12 mouse cellular contexts compared by ENCODE assay signal in genomic region chr12:45067686-45068085, GRCm38 (mm10). TPM values are rescaled to one million over a fixed set of nuclear protein-coding genes. Genes with fewer than 3 reads are reported as not detected.
DNase-seq lines count a peak whose midpoint lies in the region; ATAC-seq lines count a peak whose summit lies in the region.
"Had no signal": no experiment of that assay in that cellular context is flagged by ENCODE, and none has a peak within 500 bp of the region (broad histone marks: within the 10 kb centered on the region; RNA-seq: fewer than 3 reads in every experiment).

No protein-coding gene starts in this region.

- H3K4me3 ChIP-seq in kidney, embryonic 14.5 days (ENCODE audit: low read length), result no peak overlapping the region
- H3K4me3 ChIP-seq in forebrain, embryonic 15.5 days, result no peak overlapping the region
- H3K4me3 ChIP-seq in intestine, embryonic 16.5 days (ENCODE audit: low read length), result no peak overlapping the region
- H3K4me3 ChIP-seq in midbrain, embryonic 16.5 days (ENCODE audit: low read depth, low read length), result no peak overlapping the region
- H3K4me3 ChIP-seq: myocyte had no signal

- H3K4me2 ChIP-seq in kidney, embryonic 14.5 days (replicated peaks; ENCODE audit: low read depth, low read length), result 0 out of 2 replicates have a peak overlapping the region, but pooled peaks have one; percentile 20
- H3K4me2 ChIP-seq in forebrain, embryonic 15.5 days (replicated peaks), result peak overlapping the region; percentile 11
- peak overlapping the region; percentile 6; the same call in 1 of the 2 replicates for H3K4me2 ChIP-seq in intestine, embryonic 16.5 days (ENCODE audit: low read depth, low read length)
- H3K4me2 ChIP-seq in midbrain, embryonic 16.5 days (ENCODE audit: low read length), result peak overlapping the region; percentile 25

- H3K27me3 ChIP-seq in kidney, embryonic 14.5 days (ENCODE audit: control insufficient read depth, insufficient read depth, low read length), result no peaks in the 10 kb centered on the region
- H3K27me3 ChIP-seq in forebrain, embryonic 15.5 days, result no peaks in the 10 kb centered on the region
- no peaks in the 10 kb centered on the region for H3K27me3 ChIP-seq in intestine, embryonic 16.5 days (replicated peaks; ENCODE audit: control insufficient read depth, insufficient read depth, low read length)
- H3K27me3 ChIP-seq in midbrain, embryonic 16.5 days (ENCODE audit: control insufficient read depth, insufficient read depth, low read depth, low read length), result no peaks in the 10 kb centered on the region

- H3K27ac ChIP-seq in kidney, embryonic 14.5 days (ENCODE audit: low read depth, low read length), result no peak overlapping the region
- H3K27ac ChIP-seq in forebrain, embryonic 15.5 days (replicated peaks), result no peak overlapping the region
- H3K27ac ChIP-seq in intestine, embryonic 16.5 days (ENCODE audit: low read length), result no peak overlapping the region
- no peak overlapping the region for H3K27ac ChIP-seq in midbrain, embryonic 16.5 days (ENCODE audit: low read length)

- ATAC-seq in kidney, embryonic 14.5 days (ENCODE audit: low FRiP score, low TSS enrichment), result no peak
- no peak for ATAC-seq in forebrain, embryonic 15.5 days (replicated peaks)
- ATAC-seq in intestine, embryonic 16.5 days, result no peak
- ATAC-seq in midbrain, embryonic 16.5 days, result no peak

- WGBS in kidney, embryonic 14.5 days, result 14% methylated on average over 3 of the region's 3 CpGs
- WGBS in forebrain, embryonic 15.5 days, result 20% methylated on average over 3 of the region's 3 CpGs
- 23% methylated on average over 3 of the region's 3 CpGs for WGBS in intestine, embryonic 16.5 days
- 30% methylated on average over 3 of the region's 3 CpGs for WGBS in midbrain, embryonic 16.5 days

- H3K4me1 ChIP-seq in kidney, embryonic 14.5 days (ENCODE audit: control insufficient read depth, insufficient read depth, low read length), result peaks cover 15% of the 10 kb centered on the region
- peaks cover 11% of the 10 kb centered on the region for H3K4me1 ChIP-seq in forebrain, embryonic 15.5 days
- H3K4me1 ChIP-seq in intestine, embryonic 16.5 days (ENCODE audit: control insufficient read depth, insufficient read depth, low read length), result peaks cover 9% of the 10 kb centered on the region
- H3K4me1 ChIP-seq in midbrain, embryonic 16.5 days (ENCODE audit: control insufficient read depth, insufficient read depth, low read length), result peaks cover 7% of the 10 kb centered on the region

- H3K9ac ChIP-seq in kidney, embryonic 14.5 days (ENCODE audit: low read depth, low read length), result no peak overlapping the region
- no peak overlapping the region for H3K9ac ChIP-seq in forebrain, embryonic 15.5 days (replicated peaks)
- H3K9ac ChIP-seq in intestine, embryonic 16.5 days (ENCODE audit: low read depth, low read length), result no peak overlapping the region
- no peak overlapping the region for H3K9ac ChIP-seq in midbrain, embryonic 16.5 days (ENCODE audit: low read depth, low read length)

- DNase-seq in kidney, postnatal 14 days, result no peak
- no peak for DNase-seq in MN1 (ENCODE audit: low spot score)
- DNase-seq in layer of hippocampus, postnatal 10 days (ENCODE audit: low spot score in 2 of 2), result no peak
- DNase-seq in thymus, postnatal 25 days, result no peak
- DNase-seq: adrenal gland, postnatal 10 days; gastrocnemius, postnatal 14 days; layer of hippocampus, postnatal 36 days had no signal

- no peaks in the 10 kb centered on the region for H3K9me3 ChIP-seq in kidney, embryonic 14.5 days (ENCODE audit: control insufficient read depth, low read length)
- no peaks in the 10 kb centered on the region for H3K9me3 ChIP-seq in forebrain, embryonic 15.5 days
- no peaks in the 10 kb centered on the region for H3K9me3 ChIP-seq in intestine, embryonic 16.5 days (ENCODE audit: control insufficient read depth, low read length)
- no peaks in the 10 kb centered on the region for H3K9me3 ChIP-seq in midbrain, embryonic 16.5 days (replicated peaks; ENCODE audit: control insufficient read depth, low read length, poor library complexity, severe bottlenecking)

- no peaks in the 10 kb centered on the region for H3K36me3 ChIP-seq in kidney, embryonic 14.5 days (ENCODE audit: control insufficient read depth, insufficient read depth, low read length)
- H3K36me3 ChIP-seq in forebrain, embryonic 15.5 days, result no peaks in the 10 kb centered on the region
- no peaks in the 10 kb centered on the region for H3K36me3 ChIP-seq in intestine, embryonic 16.5 days (ENCODE audit: control insufficient read depth, insufficient read depth, low read length)
- no peaks in the 10 kb centered on the region for H3K36me3 ChIP-seq in midbrain, embryonic 16.5 days (ENCODE audit: control insufficient read depth, insufficient read depth, low read length)

RNA-seq across cellular contexts. Expression of gene Stxbp6, which starts 6.8 kb away (rescaled TPM):
- polyA plus RNA-seq in kidney, embryonic 14.5 days (2014; fragmentation: Nextera tagmentation; extraction: Ambion mirVana), result 34.1 and 40.7 TPM in 2 replicates
- polyA plus RNA-seq in forebrain, embryonic 15.5 days (2015; fragmentation: Nextera tagmentation; extraction: Ambion mirVana), result 11.8 and 14.4 TPM in 2 replicates
- 11.6 and 17.4 TPM in 2 replicates for polyA plus RNA-seq in intestine, embryonic 16.5 days (2015; fragmentation: Nextera tagmentation; extraction: Ambion mirVana)
- 21.9 and 26.9 TPM in 2 replicates for polyA plus RNA-seq in midbrain, embryonic 16.5 days (2015; fragmentation: Nextera tagmentation; extraction: Ambion mirVana)
- 10 to 100 TPM; 32.1 to 38.9 TPM for total RNA-seq in layer of hippocampus, postnatal 10 days (2021)
- polyA plus RNA-seq: myocyte had no signal
